Mouse (Mus musculus) gastrocnemius, postnatal 10 days (tissue): ENCODE measurements around the gene Nfatc2. TPM values are rescaled to one million over a fixed set of nuclear protein-coding genes. Genes with fewer than 3 reads are reported as not detected.
A peak's percentile ranks its signal among the peaks of the same experiment; 100 is the strongest.

Source experiments
- DNase-seq: peaks from one replicate; pipeline ENCODE4 v3.0.0; 2021; ENCODE audit warnings: mixed read lengths
- total RNA-seq, 2 experiments: library from RNA; stranded (reverse); gene quantifications; 2 replicates each; pipeline ENCODE4 v1.2.3; 2021

Gene Nfatc2
- total RNA-seq, 2 experiments from 2014 or later = 8.2 to 12.7 TPM

- DNase-seq = no peak
Measured at GRCm38 (mm10) chr2:168528551-168528950, 72.9 kb downstream of the Nfatc2 start.

GRCm38 (mm10) chr2:168527430-168527792 is 74.0 kb downstream of the Nfatc2 start:
- no peak for DNase-seq

- DNase-seq = no peak
Measured at GRCm38 (mm10) chr2:168526547-168527429, 74.7 kb downstream of the Nfatc2 start.

GRCm38 (mm10) chr2:168525391-168526154 is 75.9 kb downstream of the Nfatc2 start:
- DNase-seq = no peak

DNA sequence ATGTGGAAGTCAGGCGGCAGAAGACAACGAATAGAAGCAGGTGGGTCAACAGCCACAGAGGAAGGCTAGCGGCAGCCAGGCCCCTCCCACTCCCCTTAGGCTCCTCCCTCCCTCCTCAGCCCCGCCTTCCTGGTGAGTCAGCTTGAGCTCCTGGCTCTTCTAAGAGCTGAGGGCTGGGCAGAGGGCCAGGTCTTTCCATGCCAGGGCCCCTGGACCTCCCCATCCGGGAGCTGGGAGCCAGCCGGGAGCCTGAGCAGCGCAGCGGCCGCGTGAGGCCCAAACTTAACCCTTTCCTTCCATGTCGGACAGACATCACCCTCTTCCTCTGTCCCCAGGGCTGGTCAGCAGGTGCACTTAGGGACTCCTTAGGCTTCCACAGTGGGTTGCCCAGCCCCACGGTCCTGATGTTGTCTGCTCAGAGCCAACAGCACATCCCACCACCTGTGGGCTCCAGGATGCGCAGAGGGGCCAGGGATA is 76.5 kb downstream of the Nfatc2 start:
- DNase-seq = peak; percentile 99

GRCm38 (mm10) chr2:168522247-168522646 is 79.2 kb downstream of the Nfatc2 start:
- no peak for DNase-seq

- DNase-seq = no peak
Measured at GRCm38 (mm10) chr2:168520771-168521170, 80.7 kb downstream of the Nfatc2 start.

GRCm38 (mm10) chr2:168519589-168519988 is 81.9 kb downstream of the Nfatc2 start:
- DNase-seq = peak; percentile 40

DNA sequence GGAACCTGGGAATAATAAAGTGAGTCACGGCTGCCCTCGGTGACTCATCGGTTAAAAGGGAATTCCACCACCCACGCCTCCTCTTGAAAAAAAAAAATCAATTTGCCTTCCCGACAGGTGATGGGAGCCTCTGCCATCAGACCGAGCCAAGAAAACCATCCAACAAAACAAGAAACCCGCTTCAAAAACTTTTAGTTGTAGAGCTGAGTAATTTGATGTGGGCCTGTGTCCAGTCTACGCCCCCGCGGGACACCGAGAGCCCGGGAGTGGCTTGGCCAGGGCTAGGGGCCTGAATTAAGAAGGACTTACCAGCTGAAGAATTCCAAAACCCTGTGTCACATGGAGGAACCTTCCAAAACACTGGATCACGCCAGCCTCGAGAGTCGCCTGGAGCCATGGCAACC is 83.2 kb downstream of the Nfatc2 start:
- peak; percentile 75 for DNase-seq

DNA sequence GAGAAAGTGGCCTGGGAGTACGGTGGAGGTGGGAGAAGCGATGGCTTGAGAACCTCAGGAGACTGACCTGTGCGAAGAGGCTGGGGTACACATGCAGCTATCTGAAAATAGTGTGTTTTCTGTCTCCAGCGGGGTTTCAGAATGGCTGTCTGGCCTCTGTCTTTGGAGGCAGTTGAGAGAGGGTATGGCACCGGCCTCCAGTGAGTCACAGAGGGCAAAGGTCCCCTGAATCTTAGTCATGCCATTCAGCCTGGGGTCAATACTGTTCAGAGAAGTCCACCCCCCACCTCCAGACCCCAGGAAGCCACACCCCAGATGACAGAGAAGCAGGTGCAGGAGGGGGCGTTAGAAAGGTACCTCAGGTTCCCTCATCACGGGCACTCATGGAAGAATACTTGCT is 83.7 kb downstream of the Nfatc2 start:
- no peak for DNase-seq

DNA sequence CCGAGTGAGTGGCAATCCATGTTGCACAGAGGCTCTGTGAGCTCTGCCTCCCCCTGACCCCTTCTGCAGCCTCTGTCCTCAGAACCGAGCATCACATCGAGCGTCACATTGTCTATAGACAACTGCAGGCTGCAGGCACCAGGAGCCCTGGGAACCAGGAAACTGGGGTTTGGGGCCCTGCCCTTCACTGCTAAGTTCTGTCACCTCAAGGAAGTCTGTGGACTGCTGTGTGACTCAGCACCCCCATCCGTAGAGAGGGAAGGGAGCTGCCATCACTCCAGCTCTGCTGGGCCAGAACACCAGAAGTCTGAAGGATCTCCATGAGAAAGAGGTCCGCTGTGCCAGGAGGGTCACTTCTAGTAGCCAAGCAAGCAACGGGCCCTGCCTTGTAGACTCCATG is 84.7 kb downstream of the Nfatc2 start:
- no peak for DNase-seq

DNA sequence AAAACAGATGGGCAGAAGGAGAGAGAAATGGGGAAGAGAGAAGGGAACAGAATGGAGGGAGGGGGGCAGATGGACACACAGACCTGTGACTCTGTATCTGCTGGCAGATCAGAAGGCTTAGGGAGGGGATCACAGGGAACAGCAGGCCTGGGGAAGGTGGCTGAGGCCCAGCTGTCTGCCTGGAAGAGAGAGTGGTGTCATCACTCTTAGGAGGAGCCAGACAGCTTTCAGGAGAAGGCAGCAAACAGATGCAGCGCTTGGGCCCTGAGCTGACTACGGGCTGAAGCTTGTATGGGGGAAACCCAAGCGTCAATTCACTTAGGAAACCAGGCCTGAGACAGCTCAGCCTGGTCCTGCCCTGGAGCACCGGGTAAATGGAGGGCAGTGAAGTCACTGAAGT is 86.0 kb downstream of the Nfatc2 start:
- no peak for DNase-seq

- no peak for DNase-seq
Measured at GRCm38 (mm10) chr2:168514131-168514530, 87.3 kb downstream of the Nfatc2 start.

- DNase-seq = no peak
Measured at GRCm38 (mm10) chr2:168511529-168511928, 89.9 kb downstream of the Nfatc2 start.

GRCm38 (mm10) chr2:168508469-168509198 is 92.8 kb downstream of the Nfatc2 start:
- DNase-seq = no peak

- DNase-seq = peak; percentile 44
Measured at GRCm38 (mm10) chr2:168504431-168505182, 96.8 kb downstream of the Nfatc2 start.

DNA sequence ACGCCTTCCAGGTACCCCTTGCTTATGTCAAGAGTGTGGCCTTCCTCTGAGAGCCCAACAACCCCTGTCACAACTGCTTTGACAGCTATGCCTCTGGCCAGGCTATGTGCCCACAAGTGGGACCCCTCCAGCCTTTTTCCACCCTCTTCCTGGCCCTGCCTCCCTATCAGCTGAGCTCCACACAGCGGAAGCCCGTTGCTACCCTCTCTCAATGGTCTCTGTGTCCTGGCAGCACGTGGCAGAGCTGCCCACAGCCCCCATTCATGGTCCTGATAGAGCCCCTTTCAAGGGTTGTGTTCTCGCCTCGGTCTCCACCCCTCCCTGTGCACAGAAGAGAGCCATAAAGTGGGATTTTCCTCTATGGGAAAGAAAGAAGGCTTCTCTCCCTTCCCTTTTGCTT is 97.7 kb downstream of the Nfatc2 start:
- no peak for DNase-seq

- DNase-seq = no peak
Measured at GRCm38 (mm10) chr2:168500750-168501149, 100.7 kb downstream of the Nfatc2 start.

- DNase-seq = no peak
Measured at GRCm38 (mm10) chr2:168500244-168500643, 101.2 kb downstream of the Nfatc2 start.

- DNase-seq = no peak
Measured at GRCm38 (mm10) chr2:168491791-168492190, 109.7 kb downstream of the Nfatc2 start.

DNA sequence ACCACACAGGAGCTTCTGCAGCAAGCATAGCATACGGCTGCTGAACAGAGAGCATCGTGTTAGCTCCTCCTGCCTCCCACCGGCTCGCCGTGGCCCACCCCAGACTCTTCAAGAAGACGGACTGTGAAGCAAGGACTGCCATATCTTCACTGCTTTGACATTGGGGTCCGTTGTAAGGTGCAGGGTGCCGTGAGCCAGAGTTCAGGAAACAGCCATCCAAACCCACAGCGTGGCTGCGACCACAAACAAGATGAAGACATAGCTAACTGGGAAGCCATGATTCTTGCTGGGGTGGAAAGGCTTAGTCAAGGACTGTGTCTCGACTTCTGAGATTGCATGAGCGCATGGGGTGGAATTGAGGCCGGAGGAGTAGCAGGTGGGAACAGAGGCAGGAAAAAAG is 111.5 kb downstream of the Nfatc2 start:
- DNase-seq = no peak
